Mouse (Mus musculus): ENCODE measurements at regions not wholly inside any gene's neighbourhood (a gene's known extent, or its start where the extent isn't known, plus 50 kb on each side); places are given as distances from the start of the nearest gene placed in this dataset.

DNA sequence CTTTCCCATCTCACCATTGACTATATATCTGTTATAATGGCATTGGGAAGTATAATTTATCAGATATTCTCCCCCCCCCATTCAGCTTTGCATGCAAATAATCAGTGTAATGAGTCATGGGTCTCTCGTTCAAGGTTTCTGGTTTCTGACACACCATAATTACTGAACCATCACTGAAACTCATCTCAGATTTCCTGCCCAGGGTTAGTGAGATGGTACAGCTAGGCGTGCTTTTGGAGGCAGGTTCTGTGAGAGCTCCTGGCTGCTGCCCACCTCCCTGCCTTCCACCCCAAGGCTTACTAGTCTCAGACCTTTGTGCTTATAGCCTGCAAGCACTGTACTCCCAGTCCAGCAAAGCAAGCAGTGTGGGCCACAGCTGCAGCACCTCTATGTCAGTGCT lies 122.5 kb upstream of the Nampt start:
- no peak for TF ChIP-seq POLR2AphosphoS5 (IDR thresholded peaks at IDR 0.05; ENCODE audit: insufficient replicate concordance, low read depth, low read length)
- TF ChIP-seq TAL1 (conservative IDR thresholded peaks at IDR 0.05; ENCODE audit: low read depth, low read length), result no peak
- no peak for TF ChIP-seq CTCF (IDR thresholded peaks at IDR 0.05; ENCODE audit: low read depth, low read length)
- no peak for TF ChIP-seq GATA1 (IDR thresholded peaks at IDR 0.05; ENCODE audit: borderline replicate concordance, low read length)
